Mouse (Mus musculus): ENCODE data around the gene Nts. TPM values are rescaled to one million over a fixed set of nuclear protein-coding genes. Genes with fewer than 3 reads are reported as not detected.

The Nts gene
- polyA plus RNA-seq (2012): not detected in 2 replicates

DNA sequence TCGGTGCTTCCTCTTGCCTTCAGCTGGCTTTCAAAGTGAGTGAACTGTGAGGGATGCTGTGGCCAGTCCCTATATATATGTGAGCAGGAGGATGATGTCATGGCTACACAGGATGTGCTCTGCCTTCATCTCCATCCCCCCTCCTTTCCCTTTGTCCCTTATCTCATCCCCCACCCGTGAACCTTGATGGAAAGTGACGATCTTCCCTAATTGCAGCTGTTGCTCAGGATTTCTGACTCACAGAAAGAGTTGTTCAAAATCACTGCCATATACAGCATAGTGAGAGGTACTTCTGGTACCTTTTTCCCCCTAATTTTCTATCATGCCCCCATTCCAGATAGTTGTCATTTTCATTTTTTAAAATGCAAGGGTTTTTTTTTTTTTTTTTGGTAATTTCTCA is at the start of gene Nts:
Gene Nts, minus strand, starts transcription at position 101 of the 400 bp plus-strand sequence.

DNA sequence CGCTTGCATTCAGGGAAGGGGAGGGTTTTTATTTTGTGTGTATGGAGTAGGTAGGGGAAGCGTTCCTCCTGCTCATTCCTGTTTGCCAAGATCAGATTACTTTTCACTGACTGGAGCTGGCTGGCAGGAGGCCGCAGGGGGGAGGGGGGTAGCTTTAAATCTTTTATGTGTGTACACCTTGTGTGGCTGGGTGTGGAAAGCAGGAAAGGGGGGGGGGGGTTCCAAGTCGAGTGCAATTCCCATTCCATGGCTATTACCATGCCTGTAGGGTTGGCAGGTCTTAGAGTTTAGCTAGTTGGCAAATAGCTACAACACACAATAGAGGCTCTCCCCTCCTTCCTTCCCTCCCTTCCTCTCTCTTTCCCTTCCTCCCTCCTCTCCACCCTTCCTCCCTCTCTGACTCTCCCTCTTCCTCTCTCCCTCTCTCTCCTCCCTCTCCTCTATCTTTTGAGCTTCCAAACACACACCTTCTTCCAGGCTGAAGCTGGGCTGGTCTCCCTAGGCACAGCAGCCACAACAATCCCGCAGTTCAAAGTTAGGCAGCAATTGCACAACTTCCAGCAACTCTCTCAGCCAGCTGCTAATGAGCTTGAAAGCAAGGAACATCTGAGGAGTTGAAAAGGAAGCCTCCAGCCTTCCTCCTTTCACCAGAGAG is 21.6 kb upstream of the Nts start, which contains the start of gene Rassf9:
Gene Rassf9, plus strand, starts transcription at position 416 of the 655 bp plus-strand sequence.

Other genes with a start within 250 kb of the Nts start
- gene Rassf9, start 21.7 kb upstream of the Nts start, polyA plus RNA-seq (2012): not detected in 2 replicates

All from megakaryocyte-erythroid progenitor cell, adult 5 weeks (primary cell).